Mouse (Mus musculus) left cerebral cortex, postnatal 4 days (tissue): ENCODE measurements around the gene Gm21190. TPM values are rescaled to one million over a fixed set of nuclear protein-coding genes. Genes with fewer than 3 reads are reported as not detected.
"Not testable (repeated sequence)": the region's sequence is repeated elsewhere in the genome, so short reads cannot be mapped to it uniquely, and the experiment has no call there.

Experiments used
- DNase-seq: peaks from one replicate; pipeline ENCODE4 v3.0.0-alpha.2; 2022
- intact Hi-C: fragments of 180-260 bp; cut with DNase I; formaldehyde crosslinking; loops from one replicate; pipeline ENCODE4 v1.15.1; 2025
- total RNA-seq, 2 experiments: library from RNA; stranded (reverse); gene quantifications; 2 replicates each; pipeline ENCODE4 v1.2.3; 2021

Gene Gm21190
- not detected for total RNA-seq

- DNase-seq, intact Hi-C loops: not testable (repeated sequence)
These were observed at the start of gene Gm21190 for GRCm38 (mm10) chr5:15529122-15529521. Gene Gm21190 (minus strand): TSS chr5:15529222.

- DNase-seq, intact Hi-C loops: not testable (repeated sequence)
These were observed 48.0 kb upstream of the Gm21190 start, which contains the start of gene Gm21083 for GRCm38 (mm10) chr5:15577033-15577432. Gene Gm21083 (plus strand): TSS chr5:15577333.

DNA sequence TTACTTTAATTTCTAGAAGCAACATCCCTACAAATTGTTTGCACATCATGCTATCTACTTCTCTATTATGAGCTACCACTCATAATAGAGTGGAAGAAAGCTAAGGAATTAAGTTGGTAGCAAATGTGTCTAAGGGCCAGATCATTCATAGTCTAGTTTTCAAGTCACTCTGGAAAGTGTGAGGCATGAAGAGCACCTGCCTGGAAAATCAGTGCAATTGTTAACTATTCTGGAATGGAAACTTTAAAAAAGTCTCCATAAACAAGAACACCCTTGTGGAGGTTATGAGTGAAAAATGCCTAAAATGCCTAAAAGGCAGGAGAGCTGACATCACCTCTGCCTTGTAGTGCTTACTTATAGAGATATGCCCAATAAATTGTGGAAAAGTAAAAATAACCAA, 44.7 kb upstream of the Gm21190 start:
- intact Hi-C loops, DNase-seq: not testable (repeated sequence)

DNA sequence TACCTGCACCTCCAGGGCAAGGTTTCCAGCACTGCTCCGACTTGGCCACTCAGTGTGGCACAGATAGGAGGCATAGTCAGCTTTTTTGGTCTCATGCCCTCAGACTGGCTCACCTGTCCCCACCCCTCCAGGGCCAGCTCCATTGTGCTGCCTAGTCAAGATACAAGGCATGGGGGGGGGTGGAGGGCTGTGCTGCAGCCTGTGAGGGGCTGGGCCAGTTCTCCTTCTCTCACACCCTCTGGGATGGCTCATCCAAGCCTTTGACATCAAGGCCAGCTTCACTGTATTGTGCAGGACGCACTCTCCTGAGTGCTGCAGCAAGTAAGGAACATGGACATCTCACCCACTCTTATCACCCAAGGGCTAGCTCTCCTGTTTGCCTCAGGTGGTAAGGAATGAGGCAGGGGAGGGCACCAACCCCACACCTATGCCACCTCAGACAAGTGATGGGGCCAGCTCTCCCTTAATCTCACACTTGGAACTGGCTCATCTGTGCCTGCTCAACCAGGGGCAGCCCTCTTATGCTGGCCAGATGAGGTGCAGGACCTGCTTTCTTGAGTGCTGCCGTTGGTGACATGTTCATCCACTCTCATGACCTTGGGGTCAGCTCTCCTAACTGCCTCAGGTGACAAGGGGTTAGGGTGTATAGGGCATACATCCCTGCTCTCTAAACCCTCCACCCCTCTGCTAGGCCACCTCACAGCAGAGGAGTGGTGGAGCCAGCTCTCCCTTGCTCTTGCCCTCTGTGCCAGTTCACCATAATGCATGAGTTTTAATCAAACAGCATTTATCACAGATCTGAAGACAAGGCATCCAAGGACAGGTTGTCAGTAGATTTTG, 32.6 kb upstream of the Gm21190 start:
- intact Hi-C loops, DNase-seq: not testable (repeated sequence)

GRCm38 (mm10) chr5:15558654-15559053, 29.6 kb upstream of the Gm21190 start:
- DNase-seq, intact Hi-C loops: not testable (repeated sequence)

DNA sequence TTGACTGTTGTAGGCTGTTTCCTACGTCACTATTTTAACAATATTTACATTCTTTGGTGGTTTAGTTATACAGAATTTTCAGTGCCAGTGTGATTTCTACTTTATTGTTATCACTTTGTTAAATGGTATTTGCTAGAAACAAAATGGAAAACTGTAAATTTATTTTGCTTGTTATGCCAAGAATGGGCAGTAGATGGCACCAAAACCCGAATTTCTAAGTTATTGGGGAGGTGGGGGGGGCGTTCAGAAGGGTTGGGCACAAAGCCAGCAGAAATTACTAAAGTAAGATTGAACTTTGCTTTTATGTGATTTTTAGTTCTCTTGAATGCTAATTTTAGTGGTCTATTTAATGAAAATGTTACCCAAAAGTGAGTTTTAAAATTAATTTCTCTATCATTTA, 20.6 kb upstream of the Gm21190 start:
- intact Hi-C loops, DNase-seq: not testable (repeated sequence)

DNA sequence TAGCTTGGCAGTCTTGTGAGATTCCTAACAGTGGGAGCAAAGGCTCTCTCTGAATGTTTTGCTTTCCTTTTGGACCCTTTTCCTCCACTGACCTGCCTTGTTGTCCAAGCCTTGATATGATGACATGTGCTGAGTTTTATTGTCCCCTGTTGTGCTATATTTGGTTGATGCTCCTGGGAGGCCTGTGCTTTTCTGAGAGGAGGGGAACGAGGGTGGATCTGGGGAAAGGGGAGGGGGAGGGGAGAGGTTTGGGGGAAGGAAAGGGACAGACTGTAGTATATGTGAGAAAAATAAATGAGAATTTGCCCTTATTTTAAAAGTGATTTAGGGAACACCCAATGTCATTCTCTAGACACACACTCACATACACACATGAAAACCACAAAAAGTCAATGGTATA, 20.1 kb upstream of the Gm21190 start:
- DNase-seq, intact Hi-C loops: not testable (repeated sequence)

GRCm38 (mm10) chr5:15548642-15549041, 19.6 kb upstream of the Gm21190 start:
- DNase-seq, intact Hi-C loops: not testable (repeated sequence)

DNA sequence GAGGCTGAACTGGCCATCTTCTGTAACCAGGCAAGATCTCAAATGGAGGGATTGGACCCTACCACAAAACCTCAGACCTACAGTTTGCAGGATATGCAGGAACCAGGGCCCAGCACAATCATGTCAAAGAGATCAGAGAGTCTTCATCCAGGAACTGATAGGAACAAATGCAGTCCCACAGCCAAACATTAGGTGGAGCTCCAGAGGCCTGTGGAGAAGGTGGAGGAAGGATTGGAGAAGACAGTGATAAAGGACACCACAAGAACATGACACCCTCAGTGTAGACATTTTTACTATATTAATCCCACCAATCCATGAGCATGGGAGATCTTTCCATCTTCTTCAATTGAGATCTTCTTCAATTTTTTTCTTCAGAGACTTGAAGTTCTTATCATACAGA, 6.6 kb downstream of the Gm21190 start:
- intact Hi-C loops, DNase-seq: not testable (repeated sequence)

DNA sequence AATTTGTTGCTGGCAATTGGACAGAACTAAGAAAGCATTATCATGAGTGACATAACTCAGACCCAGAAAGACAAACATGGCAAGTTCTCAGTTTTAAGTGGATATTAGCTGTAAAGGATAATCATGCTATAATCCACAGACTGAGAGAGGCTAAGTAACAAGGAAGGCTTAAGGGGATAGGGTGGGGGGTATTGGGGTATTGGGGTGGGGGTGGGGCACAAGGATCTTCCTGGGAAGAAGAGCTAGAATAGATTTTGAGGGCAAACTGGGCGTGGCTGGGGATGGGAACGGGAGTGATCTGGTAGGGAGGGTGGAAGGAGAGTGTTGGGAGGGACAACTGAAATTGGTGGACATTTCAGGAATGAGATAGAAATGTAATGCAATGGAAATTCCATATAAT, 7.0 kb downstream of the Gm21190 start:
- not testable (repeated sequence) for DNase-seq

DNA sequence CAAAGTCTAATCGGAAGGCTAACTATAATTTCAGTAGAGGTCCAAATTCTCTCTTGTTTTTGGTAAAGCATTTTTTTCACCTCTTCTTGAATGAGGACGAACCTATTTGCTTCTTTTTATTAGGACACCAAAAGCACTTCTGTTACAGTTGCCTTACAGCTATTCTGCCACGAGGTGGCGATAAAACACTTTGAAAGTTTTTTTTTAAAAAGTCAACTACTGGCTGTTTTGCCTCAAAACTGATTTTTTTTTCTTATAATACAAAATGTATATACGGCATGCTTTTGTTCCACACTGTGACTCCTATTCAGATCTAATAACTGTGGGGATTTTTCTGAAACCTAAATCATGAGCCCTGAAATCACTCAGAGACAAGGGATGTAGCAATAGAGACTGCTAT, 8.6 kb downstream of the Gm21190 start:
- intact Hi-C loops, DNase-seq: not testable (repeated sequence)

More for the DNA sequence above, 7.0 kb downstream of the Gm21190 start:
- intact Hi-C loops = not testable (repeated sequence)

- DNase-seq, intact Hi-C loops: not testable (repeated sequence)
These were observed 11.9 kb downstream of the Gm21190 start for GRCm38 (mm10) chr5:15517150-15517549.

DNA sequence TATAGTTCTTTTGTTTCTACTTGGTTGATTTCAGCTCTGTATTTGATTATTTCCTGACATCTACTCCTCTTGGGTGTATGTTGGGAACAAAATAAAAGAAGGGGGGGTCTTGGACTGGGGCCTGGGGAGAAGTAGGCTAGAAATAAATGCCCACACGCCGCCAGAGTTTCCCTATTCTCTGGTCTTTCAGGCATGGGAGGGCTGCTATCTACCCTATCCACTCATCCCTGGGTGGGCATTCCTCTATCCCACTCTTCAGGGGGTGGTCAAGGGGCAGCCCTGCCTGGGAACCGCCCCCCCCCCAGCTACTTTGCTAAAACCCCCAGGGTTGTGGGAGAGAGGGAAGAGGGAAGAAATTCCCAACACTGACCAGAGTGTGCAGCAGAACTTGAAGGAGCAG, 16.8 kb downstream of the Gm21190 start:
- DNase-seq, intact Hi-C loops: not testable (repeated sequence)

DNA sequence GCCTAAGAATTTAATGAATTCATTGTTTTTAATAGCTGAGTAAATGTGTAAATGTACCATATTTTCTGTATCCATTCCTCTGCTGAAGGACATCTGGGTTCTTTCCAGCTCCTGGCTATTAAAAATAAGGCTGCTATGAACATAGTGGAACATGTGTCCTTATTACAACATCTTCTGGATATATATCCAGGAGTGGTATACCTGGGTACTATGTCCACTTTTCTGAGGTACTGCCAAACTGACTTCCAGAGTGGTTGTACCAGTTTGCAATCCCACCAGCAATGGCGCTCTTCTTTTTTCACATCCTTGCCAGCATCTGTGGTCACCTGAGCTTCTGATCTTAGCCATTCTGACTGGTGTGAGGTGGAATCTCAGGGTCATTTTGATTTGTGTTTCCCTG, 19.1 kb downstream of the Gm21190 start:
- intact Hi-C loops, DNase-seq: not testable (repeated sequence)

GRCm38 (mm10) chr5:15508460-15509451, 20.3 kb downstream of the Gm21190 start:
- DNase-seq, intact Hi-C loops: not testable (repeated sequence)

DNA sequence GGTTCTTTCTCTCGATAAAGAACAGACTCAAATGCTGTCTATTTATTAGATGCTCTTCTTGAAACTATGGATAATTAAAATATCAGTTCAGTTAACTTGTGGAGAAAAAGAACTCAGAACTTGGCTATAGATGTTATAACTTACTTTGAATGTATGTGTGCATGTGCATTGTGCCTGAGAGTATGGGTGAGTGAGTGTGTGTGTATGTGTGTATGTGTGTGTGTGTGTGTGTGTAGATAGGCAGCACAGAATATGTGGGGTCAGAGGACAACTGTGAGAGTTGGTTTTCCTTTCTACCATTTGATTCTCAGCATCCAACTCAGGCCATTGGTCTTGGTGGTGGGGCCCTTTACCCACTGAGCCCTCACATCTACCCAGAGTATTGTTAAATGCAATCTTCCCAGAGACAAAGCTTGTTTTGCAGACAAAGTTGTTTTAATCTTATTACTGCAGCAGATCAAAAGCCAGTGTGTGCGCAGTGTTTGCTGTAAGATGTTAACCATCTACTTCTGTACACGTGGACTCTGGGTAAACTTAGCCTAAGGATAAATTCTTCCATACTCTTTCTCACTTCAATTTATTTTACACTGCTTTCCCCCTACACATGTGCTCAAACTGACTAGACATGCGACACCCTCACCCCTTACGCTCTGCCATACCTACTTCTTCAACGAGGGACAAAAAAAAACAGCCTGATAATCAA, 21.1 kb downstream of the Gm21190 start:
- DNase-seq, intact Hi-C loops: not testable (repeated sequence)

DNA sequence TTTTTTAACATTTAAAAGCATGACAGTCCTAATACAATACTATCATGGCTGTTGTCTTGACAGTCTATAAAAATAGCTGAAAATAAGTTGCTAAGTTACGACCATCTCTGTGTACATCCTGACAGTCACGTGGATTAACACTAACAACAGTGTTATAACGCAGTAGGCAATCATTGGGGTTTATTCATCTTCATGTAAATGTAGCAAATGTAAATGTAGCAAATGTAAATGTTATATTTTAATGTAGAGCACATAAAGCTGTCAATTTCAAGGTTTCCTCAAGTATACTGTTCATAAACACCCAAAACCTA, 21.8 kb downstream of the Gm21190 start:
- DNase-seq = no peak
- intact Hi-C loops = no loop called here

DNA sequence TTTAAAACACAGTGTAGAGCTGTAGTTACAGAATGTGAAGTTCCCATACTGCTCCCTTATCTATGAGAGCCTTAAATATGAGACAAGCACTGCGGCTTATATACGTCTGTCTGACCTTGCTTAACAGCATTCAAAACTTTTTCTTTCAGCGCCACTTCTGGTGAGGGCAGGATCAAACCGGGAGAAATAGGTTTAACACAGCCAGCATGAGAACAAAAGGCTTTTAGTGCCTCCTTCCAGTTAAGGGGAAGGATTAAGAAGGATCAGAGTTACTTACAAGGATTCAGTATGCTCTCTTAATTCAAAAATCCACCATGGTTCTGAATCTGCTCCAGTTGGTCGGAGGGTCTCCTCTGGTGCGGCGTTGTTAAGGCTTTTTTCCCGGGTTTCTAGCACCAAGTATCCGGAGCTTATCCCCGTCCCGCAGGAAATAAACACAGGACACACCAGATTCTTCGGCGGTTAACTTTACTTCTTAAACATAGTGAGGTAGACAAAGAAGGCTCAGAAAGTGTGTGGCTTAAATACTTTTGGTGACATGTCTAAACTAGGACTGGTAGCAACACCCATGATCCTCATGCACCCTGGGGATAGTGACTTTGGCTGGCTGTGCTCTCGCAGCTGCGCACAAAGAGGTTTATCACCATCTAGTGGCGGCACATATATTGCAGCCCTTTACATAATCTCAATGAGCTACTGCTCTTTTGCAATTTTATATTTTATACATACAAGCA, 22.3 kb downstream of the Gm21190 start:
- intact Hi-C loops = no loop called here
- DNase-seq = no peak

DNA sequence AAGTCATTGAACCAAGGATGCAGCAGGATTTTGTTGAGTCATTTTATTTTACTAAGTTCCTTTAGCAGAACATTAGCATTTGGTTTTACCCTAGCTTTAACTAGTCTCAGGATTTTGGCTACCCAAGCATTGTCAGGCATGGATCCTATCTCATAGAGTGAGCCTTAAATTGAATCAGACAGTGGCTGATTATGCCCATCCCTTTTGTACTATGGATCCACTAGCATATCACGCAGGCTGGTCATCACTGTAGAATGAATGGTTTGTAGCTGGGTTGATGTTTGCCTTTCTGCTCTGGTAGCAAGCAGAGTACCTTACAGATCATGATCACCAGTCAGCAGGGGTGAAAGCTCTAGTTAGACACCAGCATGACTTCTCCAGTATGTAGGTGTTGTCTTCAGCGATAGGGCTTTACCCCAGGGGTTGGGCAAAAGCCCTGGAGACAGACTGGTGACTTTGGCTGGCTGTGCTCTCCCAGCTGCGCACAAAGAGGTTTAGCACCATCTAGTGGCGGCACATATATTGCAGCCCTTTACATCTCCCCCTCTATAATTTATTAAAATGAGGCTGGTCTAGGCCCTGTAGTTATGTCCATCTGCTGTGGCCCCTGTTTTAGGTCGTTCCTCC, 30.1 kb downstream of the Gm21190 start:
- intact Hi-C loops = not testable (repeated sequence)
- peak; percentile 17 for DNase-seq
